Mouse (Mus musculus): ENCODE data around the gene Rab6b. TPM values are rescaled to one million over a fixed set of nuclear protein-coding genes. Genes with fewer than 3 reads are reported as not detected.

Gene Rab6b
- total and polyA plus RNA-seq, 2 experiments from 2014 or later = 155 to 210 TPM

DNA sequence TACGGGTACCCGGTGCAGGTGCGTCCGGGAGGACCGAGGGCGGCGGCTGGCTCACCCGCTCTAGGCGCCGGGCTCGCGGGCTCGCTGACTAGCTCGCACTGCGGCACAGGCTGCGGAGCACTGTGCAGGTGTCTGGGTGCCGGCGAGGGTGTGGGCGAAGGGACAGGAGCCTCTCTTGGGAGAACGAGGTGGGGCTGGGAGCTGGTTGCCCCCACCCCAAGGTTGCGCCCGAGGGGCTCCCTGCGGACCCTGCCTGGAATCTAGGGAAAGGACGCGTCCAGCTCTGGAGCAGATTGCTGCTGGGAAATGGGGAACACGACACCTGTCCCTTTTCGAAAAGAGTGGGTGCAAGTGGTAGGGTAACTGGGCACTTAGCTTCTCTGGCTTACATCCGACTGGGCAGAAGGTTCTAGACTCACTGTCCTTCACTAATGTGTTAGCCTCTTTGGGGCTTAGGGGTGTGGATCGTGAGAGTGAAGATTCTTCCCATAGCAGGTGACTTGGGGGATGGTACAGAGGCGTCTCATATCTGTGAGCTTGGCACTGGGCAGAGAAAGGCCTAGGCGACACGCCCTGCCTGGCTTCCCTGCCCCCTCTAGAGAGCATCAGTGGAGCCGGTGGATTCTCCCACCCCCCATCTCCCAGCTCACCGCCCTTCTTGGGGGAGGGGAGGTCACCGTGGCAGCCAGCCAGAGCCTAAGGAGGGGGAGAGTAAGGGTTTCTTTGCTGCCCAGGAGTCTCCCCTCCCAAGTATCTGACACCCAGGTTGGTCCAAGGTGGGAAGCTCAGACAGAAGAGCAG lies 1.1 kb downstream of the Rab6b start:
- ATAC-seq = peak; percentile 30

DNA sequence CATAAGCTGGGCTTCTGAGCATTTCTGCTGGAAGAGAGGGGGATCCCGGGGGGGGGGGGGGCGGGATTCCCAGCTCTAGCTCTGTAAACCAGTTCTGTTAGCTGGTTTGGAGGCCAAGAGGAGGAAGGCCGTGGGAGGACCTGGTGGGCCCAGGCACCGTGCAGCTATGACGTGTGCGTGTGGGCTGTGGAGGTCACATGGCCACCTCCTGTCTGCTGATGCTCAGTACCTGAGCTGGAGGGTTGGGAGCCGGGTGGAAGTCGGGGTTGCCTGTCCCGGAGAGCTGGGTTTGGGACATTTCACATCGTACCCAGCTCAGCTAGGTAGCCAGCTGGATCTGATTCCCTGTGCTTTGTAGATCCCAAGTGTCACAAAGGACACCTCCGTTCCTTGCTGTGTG lies 1.8 kb downstream of the Rab6b start:
- peak overlapping the region; percentile 91 for H3K4me3 ChIP-seq (ENCODE audit: low read length)
- H3K9me3 ChIP-seq (ENCODE audit: low read length) = no peaks in the 10 kb centered on the region
- H3K4me1 ChIP-seq (ENCODE audit: insufficient read depth, low read length) = peaks cover 27% of the 10 kb centered on the region
- no peaks in the 10 kb centered on the region for H3K36me3 ChIP-seq (ENCODE audit: insufficient read depth, low read length)
- no peak for DNase-seq (ENCODE audit: low spot score)
- peak overlapping the region; percentile 90 for H3K27ac ChIP-seq
- H3K27me3 ChIP-seq (ENCODE audit: insufficient read depth, low read length) = no peaks in the 10 kb centered on the region
- ATAC-seq = peak; percentile 14; the same call in 1 of the 2 replicates
- no peak for TF ChIP-seq CTCF (IDR thresholded peaks at IDR 0.05; ENCODE audit: low read depth)
- 19% methylated on average over 10 of the region's 11 CpGs for WGBS
- peak overlapping the region; percentile 87 for H3K4me2 ChIP-seq (ENCODE audit: low read depth, low read length)
- H3K9ac ChIP-seq (replicated peaks; ENCODE audit: low read length) = peak overlapping the region; percentile 94

More for the DNA sequence above, 1.1 kb downstream of the Rab6b start:
- Histone ChIP-seq H3K4me1 (ENCODE audit: insufficient read depth, low read length) (peaks cover 27% of the 10 kb centered on the region), H3K36me3 (ENCODE audit: insufficient read depth, low read length) (no peaks in the 10 kb centered on the region), H3K27me3 (ENCODE audit: insufficient read depth, low read length) (no peaks in the 10 kb centered on the region), H3K27ac (peak overlapping the region; percentile 90), H3K9ac (replicated peaks; ENCODE audit: low read length) (peak overlapping the region; percentile 94), H3K4me3 (ENCODE audit: low read length) (peak overlapping the region; percentile 91), H3K9me3 (ENCODE audit: low read length) (no peaks in the 10 kb centered on the region), H3K4me2 (ENCODE audit: low read depth, low read length) (peak overlapping the region; percentile 87)
- peak; percentile 59 for DNase-seq (ENCODE audit: low spot score)
- no peak for TF ChIP-seq CTCF (IDR thresholded peaks at IDR 0.05; ENCODE audit: low read depth)
- WGBS = 1% methylated on average over 35 of the region's 35 CpGs

DNA sequence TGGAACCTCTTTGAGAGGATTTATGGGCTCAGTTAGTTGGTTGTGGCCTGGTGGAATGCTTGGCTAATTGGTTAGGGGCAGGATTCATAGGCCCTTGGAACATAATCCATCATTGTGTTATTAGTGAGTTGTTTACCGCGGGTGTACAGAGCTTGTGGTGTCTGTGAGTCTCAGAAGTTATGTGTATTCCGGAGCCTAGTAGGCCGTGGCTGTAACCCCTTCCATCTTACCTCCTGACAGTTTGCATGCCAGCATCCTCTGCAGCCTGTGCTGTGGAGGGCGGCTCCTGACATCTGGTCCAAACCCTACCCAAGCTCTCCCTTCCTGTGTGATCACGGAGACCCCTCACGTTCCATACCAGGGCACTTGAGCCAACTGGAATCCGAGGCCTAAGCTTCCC lies 2.7 kb downstream of the Rab6b start:
- H3K9me3 ChIP-seq (ENCODE audit: low read length) = no peaks in the 10 kb centered on the region
- no peak overlapping the region for H3K27ac ChIP-seq
- no peaks in the 10 kb centered on the region for H3K36me3 ChIP-seq (ENCODE audit: insufficient read depth, low read length)
- no peak overlapping the region for H3K9ac ChIP-seq (replicated peaks; ENCODE audit: low read length)
- 52% methylated on average over 8 of the region's 8 CpGs for WGBS
- H3K4me1 ChIP-seq (ENCODE audit: insufficient read depth, low read length) = peaks cover 27% of the 10 kb centered on the region
- peak overlapping the region; percentile 91; the same call in 1 of the 2 replicates for H3K4me3 ChIP-seq (ENCODE audit: low read length)
- TF ChIP-seq CTCF (IDR thresholded peaks at IDR 0.05; ENCODE audit: low read depth) = no peak
- peak overlapping the region; percentile 87 for H3K4me2 ChIP-seq (ENCODE audit: low read depth, low read length)
- no peaks in the 10 kb centered on the region for H3K27me3 ChIP-seq (ENCODE audit: insufficient read depth, low read length)
- no peak for ATAC-seq
- no peak for DNase-seq (ENCODE audit: low spot score)

DNA sequence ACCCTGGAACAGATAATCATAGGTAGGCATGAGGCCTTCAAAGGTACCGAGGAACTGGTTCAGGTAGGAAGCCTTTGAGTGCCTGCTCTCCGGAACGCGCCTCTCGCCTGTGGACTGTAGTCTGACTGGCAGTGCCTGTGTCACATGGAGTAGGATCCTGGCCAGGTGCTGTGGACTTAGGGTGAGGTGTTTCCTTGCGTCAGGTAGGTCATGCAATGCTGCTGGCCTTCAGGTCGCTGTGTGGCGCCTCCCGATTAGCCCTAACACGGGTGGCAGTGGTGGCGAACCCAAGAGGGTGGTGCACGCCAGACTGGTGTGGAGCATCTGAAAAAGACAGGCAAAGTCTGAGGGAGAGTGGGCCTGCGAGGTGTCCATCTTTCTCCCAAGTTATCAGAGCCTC lies 3.3 kb downstream of the Rab6b start:
- peaks cover 27% of the 10 kb centered on the region for H3K4me1 ChIP-seq (ENCODE audit: insufficient read depth, low read length)
- H3K27me3 ChIP-seq (ENCODE audit: insufficient read depth, low read length) = no peaks in the 10 kb centered on the region
- DNase-seq (ENCODE audit: low spot score) = no peak
- peak overlapping the region; percentile 87 for H3K4me2 ChIP-seq (ENCODE audit: low read depth, low read length)
- no peak overlapping the region; the same call in 1 of the 2 replicates for H3K9ac ChIP-seq (replicated peaks; ENCODE audit: low read length)
- no peak for ATAC-seq
- WGBS = 84% methylated on average over 13 of the region's 13 CpGs
- TF ChIP-seq CTCF (IDR thresholded peaks at IDR 0.05; ENCODE audit: low read depth) = no peak
- no peak overlapping the region for H3K27ac ChIP-seq
- no peak overlapping the region for H3K4me3 ChIP-seq (ENCODE audit: low read length)
- H3K9me3 ChIP-seq (ENCODE audit: low read length) = no peaks in the 10 kb centered on the region
- H3K36me3 ChIP-seq (ENCODE audit: insufficient read depth, low read length) = no peaks in the 10 kb centered on the region

DNA sequence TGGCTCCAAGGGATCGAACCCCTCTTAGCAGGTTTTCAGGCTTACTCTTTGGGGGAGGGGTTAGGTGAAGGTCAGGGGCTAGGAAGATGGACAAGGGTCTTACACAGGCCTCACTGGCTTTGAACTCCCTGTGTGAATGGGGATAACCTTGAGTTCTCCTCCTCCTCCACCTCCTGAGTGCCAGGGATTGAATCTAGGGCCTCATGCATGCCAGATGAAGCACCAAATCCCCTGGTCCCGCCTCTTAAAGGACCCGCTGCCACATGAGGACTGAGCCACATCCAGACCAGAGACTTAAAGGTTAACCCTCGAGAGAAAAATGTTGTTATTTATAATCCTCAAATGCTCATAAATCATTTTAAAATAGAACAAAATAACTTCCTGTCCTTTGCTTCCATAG lies 5.4 kb downstream of the Rab6b start:
- TF ChIP-seq CTCF (IDR thresholded peaks at IDR 0.05; ENCODE audit: low read depth) = no peak

DNA sequence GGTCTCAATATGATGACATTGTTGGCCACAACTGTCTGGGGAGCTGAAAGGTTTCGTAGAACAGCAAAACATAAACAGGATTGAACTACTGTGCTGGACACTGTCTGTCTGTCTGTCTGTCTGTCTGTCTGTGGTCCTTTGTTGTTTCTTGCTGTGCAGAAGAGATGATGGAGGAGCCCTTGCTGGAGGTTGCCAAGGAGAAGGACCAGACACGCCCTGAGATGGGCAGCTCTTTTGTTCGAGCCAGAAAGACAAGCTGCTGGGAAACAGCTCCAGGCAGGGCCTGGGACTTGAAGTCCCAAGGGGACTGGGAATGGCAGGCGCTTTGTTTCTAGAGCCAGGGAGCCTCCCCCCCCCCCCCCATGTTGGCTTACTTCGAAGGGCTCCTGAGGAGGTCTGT lies 5.9 kb downstream of the Rab6b start:
- no peaks in the 10 kb centered on the region for H3K27me3 ChIP-seq (ENCODE audit: insufficient read depth, low read length)
- H3K36me3 ChIP-seq (ENCODE audit: insufficient read depth, low read length) = no peaks in the 10 kb centered on the region
- H3K27ac ChIP-seq = peak overlapping the region; percentile 32; the same call in 1 of the 2 replicates
- peaks cover 27% of the 10 kb centered on the region for H3K4me1 ChIP-seq (ENCODE audit: insufficient read depth, low read length)
- no peak overlapping the region for H3K9ac ChIP-seq (replicated peaks; ENCODE audit: low read length)
- TF ChIP-seq CTCF (IDR thresholded peaks at IDR 0.05; ENCODE audit: low read depth) = no peak
- no peaks in the 10 kb centered on the region for H3K9me3 ChIP-seq (ENCODE audit: low read length)
- no peak overlapping the region for H3K4me2 ChIP-seq (ENCODE audit: low read depth, low read length)
- DNase-seq (ENCODE audit: low spot score) (peak; percentile 58), ATAC-seq (0 out of 2 replicates have a peak, but pooled peaks have one; percentile 32)
- no peak overlapping the region for H3K4me3 ChIP-seq (ENCODE audit: low read length)
- WGBS = 18% methylated on average over 5 of the region's 5 CpGs

More for the DNA sequence above, 5.4 kb downstream of the Rab6b start:
- Histone ChIP-seq H3K27ac (no peak overlapping the region), H3K4me2 (ENCODE audit: low read depth, low read length) (no peak overlapping the region), H3K27me3 (ENCODE audit: insufficient read depth, low read length) (no peaks in the 10 kb centered on the region), H3K4me3 (ENCODE audit: low read length) (no peak overlapping the region), H3K4me1 (ENCODE audit: insufficient read depth, low read length) (peaks cover 27% of the 10 kb centered on the region), H3K36me3 (ENCODE audit: insufficient read depth, low read length) (no peaks in the 10 kb centered on the region), H3K9me3 (ENCODE audit: low read length) (no peaks in the 10 kb centered on the region), H3K9ac (replicated peaks; ENCODE audit: low read length) (no peak overlapping the region)
- ATAC-seq = no peak
- 55% methylated on average over 4 of the region's 4 CpGs for WGBS
- no peak for DNase-seq (ENCODE audit: low spot score)

DNA sequence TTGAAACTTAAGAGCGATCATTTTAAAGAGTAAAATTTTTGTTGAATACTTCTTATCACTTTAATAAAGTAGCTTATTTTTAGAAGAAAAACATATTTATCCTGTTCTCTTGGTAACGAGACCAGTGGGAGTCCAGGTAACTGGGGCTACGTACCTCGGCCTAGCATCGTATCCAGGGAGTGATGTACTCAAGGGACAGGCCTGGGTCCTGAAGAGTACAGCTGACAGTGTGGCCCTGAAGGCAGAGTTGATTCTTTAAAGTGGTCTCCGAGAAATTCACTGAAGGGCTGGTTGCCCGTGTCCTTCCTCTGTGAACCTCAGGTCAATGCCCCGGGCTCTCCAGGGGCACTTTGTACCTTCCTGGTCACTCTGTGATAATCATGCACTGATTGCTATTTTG lies 6.4 kb downstream of the Rab6b start:
- Histone ChIP-seq H3K4me2 (ENCODE audit: low read depth, low read length) (no peak overlapping the region), H3K27me3 (ENCODE audit: insufficient read depth, low read length) (no peaks in the 10 kb centered on the region), H3K4me1 (ENCODE audit: insufficient read depth, low read length) (peaks cover 27% of the 10 kb centered on the region), H3K36me3 (ENCODE audit: insufficient read depth, low read length) (no peaks in the 10 kb centered on the region), H3K9me3 (ENCODE audit: low read length) (no peaks in the 10 kb centered on the region), H3K27ac (no peak overlapping the region), H3K9ac (replicated peaks; ENCODE audit: low read length) (no peak overlapping the region), H3K4me3 (ENCODE audit: low read length) (no peak overlapping the region)
- no peak for TF ChIP-seq CTCF (IDR thresholded peaks at IDR 0.05; ENCODE audit: low read depth)
- ATAC-seq = no peak
- 50% methylated on average over 8 of the region's 8 CpGs for WGBS
- no peak for DNase-seq (ENCODE audit: low spot score)

Data from hindbrain, postnatal 0 days (tissue).